Mouse (Mus musculus) G1E (cell line): Measurements from ENCODE around the gene Gm13420. TPM values are rescaled to one million over a fixed set of nuclear protein-coding genes. Genes with fewer than 3 reads are reported as not detected.

Source experiments
- ATAC-seq: 2 replicates; pipeline ENCODE4 v1.8.0; 2016; ENCODE audit warnings: mild to moderate bottlenecking; ENCODE audit not compliant: insufficient number of reproducible peaks, poor library complexity, low FRiP score, severe bottlenecking; ENCODE audit errors: extremely low read depth
- DNase-seq: peaks from one replicate; pipeline ENCODE4 v3.0.0; 2012; ENCODE audit warnings: low spot score
- H3K27me3 ChIP-seq: 2 replicates; pipeline ENCODE4 v1.6.1; 2012; ENCODE audit warnings: mild to moderate bottlenecking, low read length, inconsistent platforms; ENCODE audit not compliant: insufficient read depth
- H3K36me3 ChIP-seq: replicated peaks from 2 replicates; pipeline ENCODE3; 2012; ENCODE audit warnings: mild to moderate bottlenecking, inconsistent platforms
- H3K4me1 ChIP-seq: 2 replicates; pipeline ENCODE4 v1.6.1; 2012; ENCODE audit warnings: low read depth, low read length, inconsistent platforms, mixed read lengths; ENCODE audit not compliant: insufficient read depth
- H3K4me3 ChIP-seq: 2 replicates; pipeline ENCODE4 v1.5.1; 2012; ENCODE audit warnings: low read depth, mild to moderate bottlenecking, inconsistent platforms, low read length, moderate library complexity, mixed read lengths
- H3K9me3 ChIP-seq: replicated peaks from 2 replicates; pipeline ENCODE4 v1.6.1; 2012; ENCODE audit warnings: inconsistent platforms
- CTCF ChIP-seq: IDR thresholded peaks from 2 replicates; pipeline ENCODE4 v1.5.1; 2012; ENCODE audit warnings: low read depth, low read length, inconsistent platforms, mixed read lengths
- GATA1 ChIP-seq: IDR thresholded peaks from 2 replicates; pipeline ENCODE4 v1.6.1; 2012; ENCODE audit warnings: borderline replicate concordance, low read length, inconsistent platforms, mixed read lengths
- GATA2 ChIP-seq: IDR thresholded peaks from 2 replicates; pipeline ENCODE4 v1.6.1; 2012; ENCODE audit warnings: low read depth, low read length, inconsistent platforms, borderline replicate concordance
- POLR2AphosphoS5 ChIP-seq: IDR thresholded peaks from 2 replicates; pipeline ENCODE4 v1.6.1; 2012; ENCODE audit warnings: low read depth, low read length, inconsistent platforms; ENCODE audit not compliant: insufficient replicate concordance
- TAL1 ChIP-seq: conservative IDR thresholded peaks from 2 replicates; pipeline ENCODE4 v1.6.1; 2012; ENCODE audit warnings: low read depth, low read length, inconsistent platforms, mixed read lengths
- polyA plus RNA-seq: library from polyadenylated mRNA; stranded (reverse); fragments of >175 nt; gene quantifications from 2 replicates; pipeline ENCODE4 v1.2.3, GENCODE M21; 2012
- total RNA-seq, 2 experiments: library from RNA; stranded (forward) in 1 of 2; stranded (reverse) in 1 of 2; fragments of 200-1000 nt in 1 of 2; fragments of >200 nt in 1 of 2; fragmentation: Nextera tagmentation in 1 of 2; gene quantifications; 2 replicates each; pipeline ENCODE4 v1.2.3; 2014 to 2017

The Gm13420 gene
- total and polyA plus RNA-seq, 3 experiments: not detected

DNA sequence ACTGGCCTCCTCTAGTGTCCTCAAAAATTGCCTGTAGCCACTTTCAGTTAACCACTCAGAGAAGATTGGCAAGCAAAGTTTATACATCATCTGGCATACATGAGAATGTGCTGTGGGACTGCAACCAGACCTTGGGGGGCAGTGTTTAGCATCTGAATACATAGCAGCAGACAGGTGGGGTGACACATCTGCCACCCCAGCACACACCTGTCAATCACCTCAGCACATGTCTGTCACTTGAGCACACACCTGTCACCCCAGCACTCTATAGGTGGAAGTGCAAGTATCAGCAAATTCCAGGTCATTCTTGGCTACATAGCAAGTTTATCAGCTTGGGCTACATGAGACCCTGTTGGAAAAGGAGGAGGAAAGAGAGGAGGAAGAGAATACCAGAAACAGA is 4.2 kb upstream of the Gm13420 start:
- ATAC-seq: no peak
- Histone ChIP-seq H3K9me3 (0 out of 2 replicates have a peak, but pooled peaks cover 3% of the 10 kb centered on the region), H3K27me3 (peaks cover 13% of the 10 kb centered on the region), H3K4me3 (no peak overlapping the region), H3K4me1 (no peaks in the 10 kb centered on the region), H3K36me3 (no peaks in the 10 kb centered on the region)
- no peak for DNase-seq
- TF ChIP-seq POLR2AphosphoS5 (no peak), GATA1 (no peak), GATA2 (no peak), TAL1 (no peak), CTCF (no peak)

DNA sequence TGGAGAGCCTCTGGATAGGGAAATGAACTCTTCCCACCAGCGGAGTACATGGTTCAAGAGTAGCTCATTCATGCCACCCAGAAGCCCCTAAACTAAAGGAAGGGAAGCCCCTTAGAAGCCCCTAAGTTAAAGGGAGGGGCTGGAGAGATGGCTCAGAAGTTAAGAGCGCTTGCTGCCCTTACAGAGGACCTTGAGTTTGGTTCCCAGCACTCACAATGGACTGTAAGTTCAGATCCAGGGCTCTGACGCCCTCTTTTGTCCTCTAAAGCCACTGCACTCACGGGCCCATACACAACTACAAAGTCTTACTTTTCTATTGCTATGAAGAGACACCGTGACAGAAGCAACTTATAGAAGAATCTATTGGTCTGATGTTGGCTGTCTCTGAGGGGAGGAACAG is 912 bp upstream of the Gm13420 start:
- TF ChIP-seq GATA2 (no peak), POLR2AphosphoS5 (no peak), CTCF (no peak), TAL1 (no peak)
- Histone ChIP-seq H3K36me3 (no peaks in the 10 kb centered on the region), H3K27me3 (peaks cover 13% of the 10 kb centered on the region), H3K9me3 (0 out of 2 replicates have a peak, but pooled peaks cover 3% of the 10 kb centered on the region), H3K4me1 (no peaks in the 10 kb centered on the region), H3K4me3 (no peak overlapping the region)
- DNase-seq: no peak
- no peak for ATAC-seq

DNA sequence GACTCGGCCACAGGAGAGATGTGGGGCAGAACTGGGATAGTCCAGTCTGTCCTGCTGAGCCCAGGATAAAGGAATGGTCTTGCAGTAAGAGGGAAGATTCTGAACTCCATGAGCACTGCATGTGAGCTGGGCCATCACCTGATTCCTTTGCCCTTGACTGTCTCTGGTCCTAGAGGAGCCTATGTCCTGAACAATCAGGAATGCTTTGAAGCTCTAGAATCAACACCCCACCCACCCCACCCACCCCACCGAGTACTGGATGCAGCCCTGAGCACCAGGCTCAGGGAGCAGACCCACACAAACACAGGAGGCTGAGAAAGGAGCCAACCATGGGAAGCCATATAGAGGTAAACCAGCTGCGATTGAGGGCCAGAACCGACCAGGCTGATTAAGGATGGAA is 3.0 kb downstream of the Gm13420 start:
- Histone ChIP-seq H3K4me1 (no peaks in the 10 kb centered on the region), H3K9me3 (no peaks in the 10 kb centered on the region), H3K4me3 (no peak overlapping the region), H3K27me3 (peaks cover 26% of the 10 kb centered on the region), H3K36me3 (no peaks in the 10 kb centered on the region)
- ATAC-seq (no peak), DNase-seq (no peak)
- TF ChIP-seq GATA2 (no peak), POLR2AphosphoS5 (no peak), TAL1 (no peak), CTCF (no peak), GATA1 (no peak)

DNA sequence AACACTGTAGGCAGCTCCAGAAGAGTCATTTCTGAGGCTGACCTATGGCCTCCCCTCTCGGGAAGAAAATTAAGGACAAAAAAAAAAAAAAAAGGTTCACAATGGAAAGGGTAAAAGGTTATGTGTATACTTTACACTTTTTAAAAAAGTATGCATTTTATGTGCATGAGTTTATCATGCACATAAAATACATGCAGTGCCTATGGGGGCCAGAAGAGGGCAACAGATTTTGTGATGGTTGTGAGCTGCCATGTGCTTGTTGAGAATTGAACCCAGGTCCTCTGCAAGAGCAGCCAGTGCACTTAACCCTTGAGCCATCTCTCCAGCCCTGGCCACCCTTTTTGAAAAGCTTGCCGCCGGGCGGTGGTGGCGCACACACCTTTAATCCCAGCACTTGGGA is 3.6 kb downstream of the Gm13420 start:
- no peaks in the 10 kb centered on the region for H3K4me1 ChIP-seq
- DNase-seq: no peak
- H3K9me3 ChIP-seq: no peaks in the 10 kb centered on the region
- H3K36me3 ChIP-seq: no peaks in the 10 kb centered on the region
- ATAC-seq: no peak
- H3K4me3 ChIP-seq: no peak overlapping the region
- TF ChIP-seq TAL1: no peak
- TF ChIP-seq GATA1: no peak
- TF ChIP-seq POLR2AphosphoS5: no peak
- TF ChIP-seq CTCF: no peak
- no peak for TF ChIP-seq GATA2
- H3K27me3 ChIP-seq: peaks cover 22% of the 10 kb centered on the region

DNA sequence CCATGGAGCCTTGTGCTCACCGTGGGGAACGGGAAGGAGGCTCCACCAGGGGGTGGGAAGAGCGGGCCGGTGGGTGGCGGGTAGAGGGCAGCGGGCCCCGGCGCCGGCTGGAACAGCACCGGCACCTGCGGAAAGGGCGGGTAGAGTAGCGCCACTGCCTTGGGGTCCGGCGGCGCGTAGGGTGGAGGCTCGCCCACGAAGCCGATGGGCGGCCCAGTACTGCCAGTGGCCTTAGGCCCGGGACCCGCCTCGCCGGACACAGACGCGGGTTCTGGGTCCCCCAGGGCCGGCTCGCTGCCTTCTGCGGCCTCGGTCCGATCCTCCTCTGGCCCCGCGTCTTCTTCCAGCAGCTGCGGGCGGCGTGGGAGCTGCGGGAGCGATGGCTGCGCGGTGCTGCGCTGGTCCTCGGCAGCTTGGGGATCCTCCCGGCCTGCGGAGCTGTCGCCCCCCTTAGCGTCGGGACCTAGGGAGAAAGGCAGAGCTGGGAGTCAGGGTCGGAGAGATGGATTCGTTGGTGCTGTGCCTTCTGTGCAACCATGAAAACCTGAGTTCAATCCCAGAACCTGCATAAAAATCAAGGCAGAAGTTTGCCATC is 4.2 kb downstream of the Gm13420 start:
- H3K9me3 ChIP-seq: no peaks in the 10 kb centered on the region
- H3K27me3 ChIP-seq: peaks cover 25% of the 10 kb centered on the region
- ATAC-seq (no peak), DNase-seq (no peak)
- no peak overlapping the region for H3K4me3 ChIP-seq
- no peak for TF ChIP-seq TAL1
- no peak for TF ChIP-seq GATA1
- no peak for TF ChIP-seq CTCF
- no peak for TF ChIP-seq POLR2AphosphoS5
- TF ChIP-seq GATA2: no peak
- H3K4me1 ChIP-seq: no peaks in the 10 kb centered on the region
- H3K36me3 ChIP-seq: no peaks in the 10 kb centered on the region

DNA sequence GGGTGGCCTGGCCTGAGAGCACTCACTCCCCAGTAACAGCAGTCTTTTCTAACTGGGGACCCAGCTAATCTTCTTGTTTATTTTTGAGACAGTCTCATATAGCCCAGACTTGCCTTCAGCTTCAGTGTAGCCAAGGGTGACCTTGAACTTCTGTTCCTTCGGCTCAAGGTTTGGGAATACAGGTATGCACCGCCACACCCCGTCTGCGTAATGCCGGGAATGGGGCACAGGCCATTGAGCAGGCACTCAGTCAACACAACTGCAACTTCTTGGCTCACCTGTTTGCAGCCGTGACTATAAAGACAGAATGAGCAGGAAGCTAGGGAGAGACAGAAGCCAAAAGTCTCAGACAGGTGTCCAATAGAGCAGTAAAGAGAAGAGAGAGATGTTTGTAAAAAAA is 7.2 kb downstream of the Gm13420 start:
- H3K4me3 ChIP-seq: no peak overlapping the region

DNA sequence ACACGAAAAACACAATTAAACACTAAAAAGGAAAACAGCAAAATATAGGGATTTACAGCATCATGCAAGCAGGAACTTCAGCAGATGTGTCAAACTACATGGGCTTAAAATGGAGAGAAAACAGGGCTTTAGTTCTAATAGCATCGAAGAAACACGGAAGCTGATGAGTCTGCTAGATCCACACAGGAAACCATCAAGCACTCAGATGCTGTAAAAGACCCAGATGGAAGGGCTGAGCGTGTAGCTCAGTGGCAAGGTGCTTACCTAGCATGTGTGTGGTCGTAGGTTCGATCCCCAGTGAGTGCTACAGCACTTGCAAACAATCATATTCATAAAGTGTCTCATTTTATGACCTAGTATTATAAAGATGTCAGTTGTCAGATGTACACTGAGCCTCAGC is 10.3 kb downstream of the Gm13420 start:
- TF ChIP-seq GATA2 (no peak), CTCF (no peak), TAL1 (no peak), GATA1 (no peak), POLR2AphosphoS5 (no peak)
- Histone ChIP-seq H3K9me3 (no peaks in the 10 kb centered on the region), H3K4me3 (no peak overlapping the region), H3K36me3 (peaks cover 44% of the 10 kb centered on the region), H3K4me1 (no peaks in the 10 kb centered on the region), H3K27me3 (peaks cover 16% of the 10 kb centered on the region)
- no peak for ATAC-seq
- DNase-seq: no peak

More for the DNA sequence above, 7.2 kb downstream of the Gm13420 start:
- H3K9me3 ChIP-seq: no peaks in the 10 kb centered on the region
- H3K4me1 ChIP-seq: no peaks in the 10 kb centered on the region
- H3K36me3 ChIP-seq: peaks cover 14% of the 10 kb centered on the region
- DNase-seq (no peak), ATAC-seq (no peak)
- H3K27me3 ChIP-seq: peaks cover 22% of the 10 kb centered on the region
- TF ChIP-seq TAL1: no peak
- no peak for TF ChIP-seq POLR2AphosphoS5
- TF ChIP-seq CTCF: no peak
- no peak for TF ChIP-seq GATA2
- TF ChIP-seq GATA1: no peak
